Mouse (Mus musculus) urinary bladder, adult 18-20 months (tissue): ENCODE data around the gene Klf3.

Experiments used
- DNase-seq, 2 experiments: peaks; one replicate each; pipeline ENCODE4 v3.0.0; 2022; ENCODE audit warnings: low spot score in 2 of 2, mixed read lengths in 2 of 2

The Klf3 gene

GRCm38 (mm10) chr5:64835295-64835694, 32.1 kb downstream of the Klf3 start:
- DNase-seq, result no peak

- no peak for DNase-seq
Measured at GRCm38 (mm10) chr5:64839016-64839599, 35.9 kb downstream of the Klf3 start.

- no peak for DNase-seq
Measured at GRCm38 (mm10) chr5:64840087-64840486, 36.9 kb downstream of the Klf3 start.

- no peak for DNase-seq
Measured at GRCm38 (mm10) chr5:64844622-64845021, 41.4 kb downstream of the Klf3 start.

- DNase-seq, result no peak
Measured at GRCm38 (mm10) chr5:64847305-64847704, 44.1 kb downstream of the Klf3 start.

- no peak for DNase-seq
Measured at GRCm38 (mm10) chr5:64849892-64850291, 46.7 kb downstream of the Klf3 start.

GRCm38 (mm10) chr5:64852656-64853398, 49.6 kb downstream of the Klf3 start:
- DNase-seq, result no peak

- DNase-seq, result no peak
Measured at GRCm38 (mm10) chr5:64853421-64853820, 50.2 kb downstream of the Klf3 start.

GRCm38 (mm10) chr5:64855199-64855598, 52.0 kb downstream of the Klf3 start:
- DNase-seq, result no peak

GRCm38 (mm10) chr5:64860900-64861470, 57.8 kb downstream of the Klf3 start:
- no peak for DNase-seq

GRCm38 (mm10) chr5:64861471-64862199, 58.4 kb downstream of the Klf3 start:
- peak; percentile 46 to 49 for DNase-seq

GRCm38 (mm10) chr5:64862269-64862668, 59.1 kb downstream of the Klf3 start:
- DNase-seq, result no peak

- DNase-seq, result peak; percentile 53 to 78
Measured at GRCm38 (mm10) chr5:64864699-64865108, 61.5 kb downstream of the Klf3 start.

- no peak for DNase-seq
Measured at GRCm38 (mm10) chr5:64865219-64865964, 62.2 kb downstream of the Klf3 start.

- DNase-seq, result peak; percentile 68
Measured at GRCm38 (mm10) chr5:64866331-64867050, 63.3 kb downstream of the Klf3 start.

- no peak for DNase-seq
Measured at GRCm38 (mm10) chr5:64867124-64867523, 63.9 kb downstream of the Klf3 start.

GRCm38 (mm10) chr5:64867551-64867950, 64.4 kb downstream of the Klf3 start:
- DNase-seq, result no peak

- DNase-seq, result no peak
Measured at GRCm38 (mm10) chr5:64876086-64876830, 73.1 kb downstream of the Klf3 start.

- DNase-seq, result no peak
Measured at GRCm38 (mm10) chr5:64877235-64878026, 74.2 kb downstream of the Klf3 start.
